Mouse (Mus musculus) neural tube, embryonic 15.5 days (tissue): Measurements from ENCODE around the gene Susd1. TPM values are rescaled to one million over a fixed set of nuclear protein-coding genes. Genes with fewer than 3 reads are reported as not detected.

Experiments
- ATAC-seq: fragments of 200-750 bp; cut with Nextera tagmentation; 2 replicates; pipeline ENCODE4 v1.8.0; 2017; ENCODE audit warnings: mild to moderate bottlenecking, moderate TSS enrichment, moderate library complexity; ENCODE audit not compliant: low FRiP score
- H3K27ac ChIP-seq: fragments of 300-500 bp; sonication (generic); replicated peaks from 2 replicates; pipeline ENCODE4 v1.5.1; 2015; ENCODE audit warnings: mild to moderate bottlenecking, inconsistent platforms
- H3K27me3 ChIP-seq: fragments of 300-500 bp; sonication (generic); replicated peaks from 2 replicates; pipeline ENCODE4 v1.6.1; 2015; ENCODE audit warnings: inconsistent platforms
- H3K36me3 ChIP-seq: fragments of 300-500 bp; sonication (generic); 2 replicates; pipeline ENCODE4 v1.6.1; 2015; ENCODE audit warnings: inconsistent platforms
- H3K4me1 ChIP-seq: fragments of 300-500 bp; sonication (generic); 2 replicates; pipeline ENCODE4 v1.6.1; 2015; ENCODE audit warnings: inconsistent platforms
- H3K4me2 ChIP-seq: fragments of 300-500 bp; sonication (generic); 2 replicates; pipeline ENCODE4 v1.6.1; 2015; ENCODE audit warnings: inconsistent platforms, mild to moderate bottlenecking, moderate library complexity
- H3K4me3 ChIP-seq: fragments of 300-500 bp; sonication (generic); replicated peaks from 2 replicates; pipeline ENCODE4 v1.5.1; 2015; ENCODE audit warnings: mild to moderate bottlenecking, inconsistent platforms
- H3K9ac ChIP-seq: fragments of 300-500 bp; sonication (generic); replicated peaks from 2 replicates; pipeline ENCODE4 v1.6.1; 2015; ENCODE audit warnings: mild to moderate bottlenecking, inconsistent platforms
- H3K9me3 ChIP-seq: fragments of 300-500 bp; sonication (generic); replicated peaks from 2 replicates; pipeline ENCODE4 v1.6.1; 2016; ENCODE audit warnings: inconsistent platforms
- WGBS: fragments of 180-500 bp; shearing (Covaris S2); methylation state at CpG from one replicate; pipeline ENCODE4 v1.1.7; 2015; ENCODE audit warnings: mixed read lengths; 5-methylcytosine and 5-hydroxymethylcytosine counted together
- polyA plus RNA-seq: library from polyadenylated mRNA; unstranded; fragments of >200 nt; fragmentation: Nextera tagmentation; extraction: Ambion mirVana; gene quantifications from 2 replicates; pipeline ENCODE4 v1.2.1, GENCODE M21; 2015

The Susd1 gene
- polyA plus RNA-seq, 1 experiment from 2014 or later: 2.8 TPM

DNA sequence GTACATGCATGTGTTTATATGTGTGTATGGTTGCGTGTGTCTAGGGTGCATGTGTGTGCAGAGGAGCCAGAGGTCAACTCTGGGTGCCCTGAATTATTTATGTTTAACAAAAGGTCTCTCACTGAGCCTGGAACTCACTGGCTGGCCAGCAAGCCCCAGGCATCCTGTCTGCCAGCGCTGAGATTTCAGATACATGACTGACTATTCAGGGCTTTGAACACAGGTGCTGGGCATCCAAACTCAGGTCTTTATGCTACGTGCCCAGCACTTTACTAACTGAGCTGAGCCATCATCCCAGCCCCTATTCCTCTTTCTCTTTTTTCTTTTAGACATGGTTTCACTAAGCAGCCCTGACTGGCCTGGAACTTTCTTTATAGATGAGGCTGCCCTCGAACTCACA lies 59.8 kb downstream of the Susd1 start:
- no peak overlapping the region for H3K4me3 ChIP-seq
- no peaks in the 10 kb centered on the region for H3K27me3 ChIP-seq
- no peak overlapping the region for H3K9ac ChIP-seq
- no peak overlapping the region for H3K27ac ChIP-seq
- no peak for ATAC-seq
- WGBS: 85% methylated on average over 4 of the region's 4 CpGs
- no peaks in the 10 kb centered on the region for H3K36me3 ChIP-seq
- H3K9me3 ChIP-seq: no peaks in the 10 kb centered on the region
- H3K4me2 ChIP-seq: no peak overlapping the region
- H3K4me1 ChIP-seq: peaks cover 1% of the 10 kb centered on the region

DNA sequence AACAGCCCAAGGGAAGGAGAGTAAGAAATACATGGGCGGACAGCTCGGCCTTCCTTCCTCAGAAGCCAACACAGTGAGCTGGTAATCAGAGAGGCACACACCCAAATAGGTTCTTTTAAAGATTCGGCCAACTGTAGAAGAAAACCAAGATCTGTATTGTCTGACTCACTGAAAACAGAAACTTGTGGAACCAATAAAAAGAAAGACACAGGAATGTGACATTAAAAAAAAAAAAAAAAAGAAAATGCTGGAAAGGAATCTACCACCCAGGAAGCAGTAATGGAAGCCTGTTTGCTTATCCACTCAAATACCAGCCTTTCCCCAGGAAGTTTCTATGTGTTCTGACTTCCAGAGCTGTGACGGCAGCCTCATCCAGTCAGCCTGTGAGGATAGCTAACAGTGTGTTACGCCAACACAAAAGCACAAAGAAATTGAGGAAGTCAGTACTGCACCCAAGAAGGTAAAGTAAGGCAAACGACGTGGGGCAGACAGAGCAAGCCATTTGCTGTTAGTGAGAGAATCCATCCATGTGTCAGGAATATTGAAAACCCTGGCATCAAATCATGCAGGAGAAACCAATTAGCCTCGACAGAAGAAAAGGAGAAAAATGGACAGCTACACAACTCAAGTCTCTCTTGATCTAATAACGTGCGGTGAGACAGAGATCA lies 64.0 kb downstream of the Susd1 start:
- Histone ChIP-seq H3K9ac (no peak overlapping the region), H3K9me3 (no peaks in the 10 kb centered on the region), H3K4me3 (no peak overlapping the region), H3K4me1 (no peaks in the 10 kb centered on the region), H3K4me2 (no peak overlapping the region), H3K36me3 (no peaks in the 10 kb centered on the region), H3K27me3 (no peaks in the 10 kb centered on the region), H3K27ac (no peak overlapping the region)
- no peak for ATAC-seq
- 63% methylated on average over 10 of the region's 10 CpGs for WGBS

DNA sequence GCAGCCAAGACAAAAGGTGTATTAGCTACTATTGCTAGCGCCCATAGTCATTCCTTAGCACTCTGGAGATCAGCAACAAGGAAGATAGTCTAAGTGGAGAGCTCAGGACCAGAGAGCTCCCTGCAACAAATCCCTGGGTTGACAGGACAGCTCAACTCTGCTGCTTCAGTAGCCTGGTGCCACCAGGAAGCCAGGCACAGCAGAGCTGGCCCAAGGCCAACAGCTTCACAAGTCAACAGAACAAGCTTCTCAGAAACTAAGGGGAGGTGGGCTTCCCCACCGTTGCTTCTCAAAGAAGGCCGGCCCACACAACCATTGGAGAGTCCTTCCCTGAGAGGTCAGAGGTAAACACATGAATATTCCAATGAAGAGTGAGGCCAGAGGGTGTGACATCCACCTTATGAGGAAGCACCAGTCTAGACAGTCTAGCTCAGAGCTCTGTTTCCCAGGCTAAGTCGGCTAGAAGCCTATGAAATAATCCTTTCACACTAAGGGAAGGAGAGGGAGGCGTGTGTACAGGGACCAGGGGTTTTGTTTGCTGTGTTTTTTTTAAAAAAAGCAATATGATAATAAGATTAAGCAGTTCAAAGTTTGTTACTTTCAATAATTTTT lies 65.8 kb downstream of the Susd1 start:
- H3K4me1 ChIP-seq: no peaks in the 10 kb centered on the region
- 69% methylated on average over 5 of the region's 5 CpGs for WGBS
- no peak overlapping the region for H3K4me2 ChIP-seq
- no peaks in the 10 kb centered on the region for H3K27me3 ChIP-seq
- no peak overlapping the region for H3K9ac ChIP-seq
- no peaks in the 10 kb centered on the region for H3K36me3 ChIP-seq
- H3K9me3 ChIP-seq: no peaks in the 10 kb centered on the region
- no peak for ATAC-seq
- no peak overlapping the region for H3K27ac ChIP-seq
- no peak overlapping the region for H3K4me3 ChIP-seq

DNA sequence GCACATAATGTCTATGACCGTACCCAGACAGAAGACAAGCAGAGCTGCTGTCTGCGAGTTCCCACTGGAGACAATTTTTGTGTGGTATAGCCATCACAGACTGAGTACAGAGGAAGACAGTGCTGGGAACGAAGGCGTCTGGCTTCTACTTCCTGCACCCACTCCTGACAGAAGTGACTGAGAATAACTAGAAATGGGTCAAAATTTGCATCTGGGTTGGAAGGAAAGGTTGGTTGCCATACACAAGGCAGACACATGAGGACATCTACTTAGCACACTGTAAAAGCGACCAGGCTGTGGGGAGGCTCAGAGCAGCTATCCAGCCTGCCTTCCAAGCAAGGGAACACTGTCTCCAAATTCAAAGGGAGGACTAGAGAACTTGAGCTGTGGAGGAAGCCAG lies 66.5 kb downstream of the Susd1 start:
- Histone ChIP-seq H3K4me2 (no peak overlapping the region), H3K27me3 (no peaks in the 10 kb centered on the region), H3K4me3 (no peak overlapping the region), H3K36me3 (no peaks in the 10 kb centered on the region), H3K4me1 (no peaks in the 10 kb centered on the region), H3K9ac (no peak overlapping the region), H3K9me3 (no peaks in the 10 kb centered on the region), H3K27ac (no peak overlapping the region)
- ATAC-seq: no peak
- 91% methylated on average over 5 of the region's 5 CpGs for WGBS

DNA sequence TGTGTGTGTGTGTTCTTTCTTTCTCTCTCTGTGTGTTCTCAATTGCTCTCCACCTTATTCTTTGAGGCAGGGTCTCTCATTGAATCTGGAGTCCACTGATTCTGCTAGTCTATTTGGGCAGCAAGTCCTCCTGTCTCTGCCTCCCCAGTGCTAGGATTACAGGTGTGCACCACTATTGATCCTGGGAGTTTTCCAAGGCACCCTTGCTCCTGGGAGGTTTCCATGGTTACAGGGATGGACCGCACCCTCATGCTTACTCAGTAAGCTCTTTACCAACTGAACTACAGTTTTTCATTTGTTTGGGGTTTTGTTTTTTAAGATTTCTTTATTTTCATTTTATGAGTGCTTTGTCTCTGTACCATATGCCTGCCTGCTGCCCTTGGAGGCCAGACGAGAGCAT lies 68.5 kb downstream of the Susd1 start:
- Histone ChIP-seq H3K36me3 (no peaks in the 10 kb centered on the region), H3K4me1 (peaks cover 1% of the 10 kb centered on the region; the same call in 1 of the 2 replicates), H3K27me3 (no peaks in the 10 kb centered on the region), H3K9me3 (no peaks in the 10 kb centered on the region), H3K4me3 (no peak overlapping the region), H3K4me2 (no peak overlapping the region), H3K9ac (no peak overlapping the region), H3K27ac (no peak overlapping the region)
- WGBS: 93% methylated on average over 2 of the region's 2 CpGs
- no peak for ATAC-seq

DNA sequence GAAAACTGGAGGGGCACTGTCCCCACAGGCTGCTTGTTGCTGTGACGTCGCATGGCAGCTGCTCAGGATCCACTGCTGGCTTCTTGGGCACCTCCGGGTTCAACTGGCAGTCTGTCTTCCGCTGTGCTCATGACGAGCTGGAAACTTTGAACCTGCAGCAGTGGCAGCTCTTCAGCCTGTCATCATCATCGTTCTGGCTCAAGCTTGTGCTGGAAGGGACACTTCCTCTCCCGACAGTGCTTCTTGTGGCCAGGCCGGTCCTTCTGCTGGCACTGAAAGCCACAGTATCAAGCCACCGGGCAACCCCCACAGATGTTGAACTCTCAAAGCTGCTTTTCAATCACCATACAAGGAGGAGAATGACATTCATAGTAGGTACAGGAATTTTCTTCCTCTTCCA lies 70.3 kb downstream of the Susd1 start:
- no peak overlapping the region for H3K4me2 ChIP-seq
- 93% methylated on average over 9 of the region's 9 CpGs for WGBS
- H3K4me1 ChIP-seq: peaks cover 11% of the 10 kb centered on the region
- H3K27ac ChIP-seq: no peak overlapping the region
- no peaks in the 10 kb centered on the region for H3K9me3 ChIP-seq
- ATAC-seq: no peak
- H3K9ac ChIP-seq: no peak overlapping the region
- H3K4me3 ChIP-seq: no peak overlapping the region
- no peaks in the 10 kb centered on the region for H3K36me3 ChIP-seq
- H3K27me3 ChIP-seq: no peaks in the 10 kb centered on the region

DNA sequence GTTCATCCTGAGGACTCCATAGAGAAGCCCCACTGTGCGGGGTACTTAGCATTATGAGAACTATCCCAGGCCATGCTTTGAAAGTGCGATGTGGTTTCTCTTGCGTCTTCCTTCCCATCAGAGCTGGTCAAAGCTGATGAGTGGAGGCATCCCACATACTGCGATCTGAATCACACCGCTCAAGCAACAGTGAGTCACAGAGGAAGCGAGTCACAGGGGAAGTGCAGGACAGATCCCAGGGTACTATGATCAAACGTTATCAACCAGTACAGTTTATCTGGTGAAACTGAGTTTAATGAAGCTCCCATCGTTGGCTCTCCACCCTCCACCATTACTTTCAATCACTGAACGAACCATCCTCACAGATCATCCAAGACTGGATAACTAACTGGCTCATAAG lies 72.2 kb downstream of the Susd1 start:
- ATAC-seq: no peak
- WGBS: 95% methylated on average over 9 of the region's 9 CpGs
- H3K4me2 ChIP-seq: no peak overlapping the region

DNA sequence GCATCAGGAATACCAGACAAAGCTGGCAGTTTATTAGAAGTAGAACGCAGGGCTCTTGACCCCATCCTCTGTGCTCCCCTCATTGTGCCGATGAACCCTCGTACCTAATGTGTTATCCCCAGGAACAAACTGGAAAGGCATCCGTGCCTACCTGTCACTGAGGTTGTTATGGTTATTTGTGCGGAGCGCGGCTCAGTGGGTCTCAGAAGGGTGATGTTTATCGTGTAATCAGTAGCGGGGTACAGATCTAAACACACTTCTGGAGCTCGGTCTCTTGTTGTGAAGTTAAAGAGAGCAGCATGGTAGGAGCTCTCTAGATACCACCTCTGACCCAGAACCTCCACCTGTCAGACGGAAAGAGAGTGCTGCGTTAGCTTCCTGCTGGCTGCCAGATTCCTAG lies 72.9 kb downstream of the Susd1 start:
- peaks cover 13% of the 10 kb centered on the region for H3K4me1 ChIP-seq
- no peak overlapping the region for H3K4me2 ChIP-seq
- no peaks in the 10 kb centered on the region for H3K9me3 ChIP-seq
- H3K9ac ChIP-seq: no peak overlapping the region
- H3K27ac ChIP-seq: no peak overlapping the region
- no peaks in the 10 kb centered on the region for H3K27me3 ChIP-seq
- no peaks in the 10 kb centered on the region for H3K36me3 ChIP-seq
- no peak for ATAC-seq
- 89% methylated on average over 12 of the region's 12 CpGs for WGBS
- H3K4me3 ChIP-seq: no peak overlapping the region

More for the DNA sequence above, 72.2 kb downstream of the Susd1 start:
- no peaks in the 10 kb centered on the region for H3K27me3 ChIP-seq
- H3K36me3 ChIP-seq: no peaks in the 10 kb centered on the region
- no peak overlapping the region for H3K27ac ChIP-seq
- peaks cover 11% of the 10 kb centered on the region for H3K4me1 ChIP-seq
- no peak overlapping the region for H3K9ac ChIP-seq
- no peaks in the 10 kb centered on the region for H3K9me3 ChIP-seq
- H3K4me3 ChIP-seq: no peak overlapping the region

DNA sequence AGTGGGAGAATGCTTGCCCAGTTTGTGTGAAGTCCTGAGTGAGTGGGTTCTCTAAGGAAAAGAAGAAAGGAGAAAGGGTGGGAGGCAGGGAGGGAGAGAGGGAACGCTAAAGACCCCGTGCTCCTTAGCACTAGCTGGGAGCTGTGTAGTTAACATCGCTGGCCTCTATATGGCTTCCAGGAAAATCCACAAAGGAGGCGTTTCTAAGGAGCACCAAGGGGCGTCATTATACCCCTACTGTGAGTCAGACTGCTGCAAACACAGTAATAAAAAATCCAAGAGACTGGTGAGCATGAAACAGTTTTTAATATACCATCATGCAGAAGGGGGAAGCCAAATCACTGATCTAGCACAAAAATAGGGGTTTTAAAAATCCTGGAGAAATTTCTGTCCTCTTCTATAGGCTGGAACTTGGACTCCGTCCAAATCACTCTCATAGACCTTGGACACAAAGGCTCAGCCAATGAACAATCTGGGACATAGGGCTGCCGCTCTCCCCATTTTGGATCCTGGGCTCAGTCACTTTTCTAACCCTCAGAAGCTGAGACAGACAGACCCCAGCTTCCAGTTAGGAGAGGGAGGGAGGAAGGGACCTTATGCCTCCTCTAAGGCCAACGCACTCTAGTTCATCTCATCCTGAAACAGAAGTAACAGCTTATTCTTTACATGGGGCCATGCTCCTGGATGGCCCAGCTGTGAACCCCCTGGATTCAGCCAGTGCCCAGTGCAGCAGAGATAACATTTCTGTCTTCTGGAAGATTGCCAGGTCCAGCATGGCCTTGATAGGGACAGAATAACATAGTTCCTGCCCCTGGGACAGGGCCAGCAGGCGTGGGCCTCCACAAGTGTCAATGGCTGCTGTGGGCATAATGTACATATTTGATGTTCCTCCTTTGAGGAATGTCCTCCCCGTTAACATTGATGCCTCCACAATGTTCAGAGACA lies 73.9 kb downstream of the Susd1 start:
- WGBS: 39% methylated on average over 10 of the region's 10 CpGs
- H3K36me3 ChIP-seq: no peaks in the 10 kb centered on the region
- ATAC-seq: no peak
- H3K4me2 ChIP-seq: peak overlapping the region; percentile 13; the same call in 1 of the 2 replicates
- H3K9ac ChIP-seq: no peak overlapping the region
- H3K4me1 ChIP-seq: peaks cover 16% of the 10 kb centered on the region
- no peaks in the 10 kb centered on the region for H3K9me3 ChIP-seq
- H3K4me3 ChIP-seq: no peak overlapping the region
- H3K27ac ChIP-seq: no peak overlapping the region
- no peaks in the 10 kb centered on the region for H3K27me3 ChIP-seq

DNA sequence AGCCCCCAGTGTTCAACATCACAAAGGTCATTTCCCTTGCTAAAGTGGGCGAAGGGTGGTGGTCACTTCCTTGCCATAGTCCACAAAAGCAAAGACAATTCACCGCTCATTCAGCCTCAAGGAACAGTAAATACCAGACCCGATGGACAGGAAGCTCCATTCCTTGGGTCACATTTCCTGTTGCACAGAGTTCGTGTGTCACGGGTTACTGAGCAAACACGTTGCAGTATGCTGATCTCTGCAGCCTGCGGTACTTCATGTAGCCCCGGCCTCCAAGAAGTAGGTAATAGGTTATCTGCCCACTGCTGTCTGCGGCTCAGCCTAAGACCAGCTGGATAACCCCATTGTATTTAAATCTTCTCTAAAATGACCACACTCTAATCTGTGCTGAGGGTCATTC lies 75.4 kb downstream of the Susd1 start:
- no peaks in the 10 kb centered on the region for H3K9me3 ChIP-seq
- no peak for ATAC-seq
- peaks cover 16% of the 10 kb centered on the region for H3K4me1 ChIP-seq
- H3K36me3 ChIP-seq: no peaks in the 10 kb centered on the region
- no peak overlapping the region for H3K4me3 ChIP-seq
- no peak overlapping the region for H3K4me2 ChIP-seq
- no peak overlapping the region for H3K27ac ChIP-seq
- WGBS: 75% methylated on average over 9 of the region's 9 CpGs
- H3K9ac ChIP-seq: no peak overlapping the region
- no peaks in the 10 kb centered on the region for H3K27me3 ChIP-seq

DNA sequence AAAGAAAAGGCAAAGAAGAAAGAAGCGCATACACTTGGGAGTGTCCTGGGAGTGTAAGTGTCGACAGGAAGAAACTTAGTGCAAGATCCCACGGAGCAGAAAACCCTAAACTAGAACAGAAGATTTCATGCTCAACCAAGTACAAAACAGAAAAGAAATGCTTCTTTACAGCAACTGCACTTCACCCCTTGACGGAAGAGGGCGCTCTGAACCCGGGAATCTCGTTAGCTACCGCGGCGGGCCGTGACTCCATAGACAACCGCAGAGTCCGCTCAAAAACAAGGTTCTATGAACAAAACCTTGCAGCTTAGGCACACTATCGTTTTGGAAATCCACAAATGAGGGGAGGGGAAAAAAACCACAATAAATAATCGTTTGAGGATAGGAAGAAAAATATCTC lies 77.7 kb downstream of the Susd1 start:
- no peak overlapping the region for H3K4me3 ChIP-seq
- H3K9ac ChIP-seq: no peak overlapping the region
- H3K9me3 ChIP-seq: no peaks in the 10 kb centered on the region
- no peak overlapping the region for H3K27ac ChIP-seq
- H3K4me1 ChIP-seq: peaks cover 16% of the 10 kb centered on the region
- 3% methylated on average over 15 of the region's 15 CpGs for WGBS
- H3K4me2 ChIP-seq: peak overlapping the region; percentile 32; the same call in 1 of the 2 replicates
- H3K36me3 ChIP-seq: no peaks in the 10 kb centered on the region
- peak; percentile 63; the same call in 1 of the 2 replicates for ATAC-seq
- H3K27me3 ChIP-seq: no peaks in the 10 kb centered on the region

DNA sequence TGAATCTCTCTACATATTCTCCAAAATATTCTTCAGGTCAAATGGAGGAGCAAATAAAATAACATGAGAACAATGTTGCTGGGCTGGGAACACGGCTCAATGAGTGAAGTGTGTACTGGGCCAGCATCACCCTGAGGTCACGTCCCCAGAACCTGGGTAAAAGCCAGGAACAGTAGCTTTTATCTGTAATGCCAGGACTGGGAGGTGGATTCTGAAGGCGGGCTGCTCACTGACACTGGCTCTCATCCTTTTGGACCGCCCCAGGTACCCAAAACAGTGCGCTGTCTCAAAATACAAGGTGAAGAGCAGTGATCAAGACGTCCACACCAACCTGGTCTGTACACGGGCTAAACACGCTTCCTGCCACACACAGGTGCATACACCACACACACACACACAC lies 78.5 kb downstream of the Susd1 start:
- H3K4me1 ChIP-seq: peaks cover 14% of the 10 kb centered on the region
- no peak overlapping the region for H3K9ac ChIP-seq
- H3K4me2 ChIP-seq: no peak overlapping the region
- H3K27me3 ChIP-seq: no peaks in the 10 kb centered on the region
- no peaks in the 10 kb centered on the region for H3K9me3 ChIP-seq
- 87% methylated on average over 8 of the region's 8 CpGs for WGBS
- no peaks in the 10 kb centered on the region for H3K36me3 ChIP-seq
- no peak for ATAC-seq
- H3K4me3 ChIP-seq: no peak overlapping the region
- H3K27ac ChIP-seq: no peak overlapping the region
